Mouse (Mus musculus): ENCODE measurements around the gene Sys1.
A peak's percentile ranks its signal among the peaks of the same experiment; 100 is the strongest.

Sys1 gene

DNA sequence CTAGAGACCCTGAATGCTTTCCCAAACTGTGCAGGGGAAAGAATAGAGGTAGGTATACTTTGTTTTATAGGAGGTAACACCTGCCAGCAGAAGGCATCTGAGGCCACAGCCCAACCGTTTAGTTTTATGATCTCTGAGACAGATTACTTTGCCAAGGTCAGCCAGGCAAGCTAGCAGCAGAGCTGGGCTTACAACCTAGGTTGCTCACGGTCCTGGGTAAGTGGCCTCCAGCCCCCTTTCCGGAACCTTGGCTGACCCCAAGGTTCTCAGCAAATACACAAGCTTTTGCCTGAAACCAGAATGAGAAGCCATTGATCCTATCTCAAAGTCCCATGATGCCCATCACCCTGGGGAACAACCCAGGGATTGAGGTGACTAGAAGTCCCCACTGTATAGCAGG, 22.1 kb upstream of the Sys1 start:
- no peak for DNase-seq (ENCODE audit: low read depth, low spot score)

DNA sequence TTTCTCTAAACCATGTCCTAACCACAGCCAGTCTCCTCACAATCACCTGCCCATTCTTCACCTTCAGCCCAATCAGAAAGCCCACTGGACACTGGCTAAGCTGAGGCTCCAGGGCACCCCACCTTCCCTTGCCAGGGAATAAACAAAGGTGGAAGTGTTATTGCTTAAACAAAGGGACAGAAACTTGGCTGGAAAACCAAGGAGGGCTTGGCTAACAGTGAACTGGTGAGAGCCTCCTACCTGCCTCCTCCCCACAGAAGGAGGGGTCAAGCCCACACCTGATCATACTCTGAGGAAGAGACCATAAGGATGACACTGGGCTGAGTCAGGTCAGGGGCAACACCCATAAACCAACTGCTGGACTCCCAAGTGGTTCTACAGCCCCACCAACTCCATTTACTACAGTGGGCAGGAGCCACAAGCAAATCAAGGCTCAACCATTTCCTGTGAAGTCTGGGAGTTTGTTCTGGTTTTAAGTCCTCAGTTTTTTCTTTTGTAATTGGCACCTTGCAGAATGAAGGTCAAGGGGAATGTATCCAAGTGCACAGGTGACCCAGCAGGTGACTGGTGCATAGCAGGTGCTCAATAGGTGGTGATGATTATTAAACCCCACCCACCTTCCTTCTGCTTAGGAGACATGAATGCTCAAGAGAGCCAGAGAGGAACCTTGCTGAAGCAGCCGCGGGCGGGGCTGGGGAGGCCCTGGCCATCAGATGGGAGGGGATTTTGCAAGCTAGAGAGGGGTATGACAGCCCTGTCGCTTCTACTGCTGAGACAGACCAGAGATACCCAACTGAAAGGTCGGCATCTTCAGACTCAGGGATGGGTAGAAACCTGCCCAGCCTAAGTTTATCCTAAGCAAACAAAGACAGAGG, 21.3 kb upstream of the Sys1 start:
- DNase-seq (ENCODE audit: low read depth, low spot score) = no peak

DNA sequence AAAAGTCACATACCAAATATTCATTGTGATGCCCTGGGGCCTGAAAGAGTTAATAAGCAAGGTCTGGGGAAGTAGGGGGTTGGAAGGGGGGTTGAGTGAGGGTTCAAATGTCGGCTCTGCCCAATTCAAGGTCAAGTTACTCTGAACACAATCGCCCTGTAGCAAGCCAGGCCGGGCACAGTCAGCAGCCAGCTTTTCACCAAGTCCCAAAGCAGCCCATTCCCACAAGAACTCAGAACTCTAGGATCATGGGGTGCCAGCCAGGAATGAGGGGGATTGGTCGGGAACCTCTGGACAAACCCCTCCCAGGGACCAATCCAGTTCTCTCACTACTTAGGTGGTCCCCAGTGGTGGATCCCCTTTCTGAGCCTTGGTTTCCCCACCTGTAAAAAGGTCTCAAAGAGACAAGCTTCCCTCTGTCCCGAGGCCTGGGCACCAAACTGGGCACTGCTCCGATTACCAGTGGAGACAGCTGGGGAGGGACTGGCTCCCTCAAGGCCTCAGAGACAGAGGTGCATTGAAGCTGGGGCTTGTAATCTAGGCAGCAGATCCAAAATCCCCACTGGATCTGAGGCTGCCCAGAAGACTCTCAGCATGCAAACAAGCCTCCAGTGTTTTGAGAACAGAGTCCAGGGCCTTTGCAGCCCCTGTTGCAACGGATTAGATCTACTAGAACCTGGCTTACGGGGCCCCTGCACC, 20.4 kb upstream of the Sys1 start:
- DNase-seq (ENCODE audit: low read depth, low spot score) = no peak

DNA sequence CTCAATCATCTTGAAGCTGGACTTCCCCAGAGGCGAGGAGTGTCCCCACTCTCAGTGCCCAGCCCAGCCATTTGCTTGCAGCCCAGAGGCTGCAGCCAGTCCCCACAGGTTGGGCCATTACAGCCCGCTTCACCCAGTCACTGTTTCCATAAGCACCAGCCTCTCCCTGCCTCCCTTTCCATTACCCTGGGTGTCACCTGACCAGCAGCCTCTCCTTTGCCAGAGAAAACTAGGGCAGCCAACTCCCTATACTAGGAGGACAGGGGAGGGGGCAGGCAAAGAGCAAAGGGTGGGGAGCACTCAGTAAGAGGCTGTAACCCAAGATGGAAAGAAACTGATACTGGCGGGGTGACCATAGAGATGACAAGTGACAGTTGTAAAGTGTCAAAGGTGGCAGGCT, 19.8 kb upstream of the Sys1 start:
- no peak for DNase-seq (ENCODE audit: low read depth, low spot score)

DNA sequence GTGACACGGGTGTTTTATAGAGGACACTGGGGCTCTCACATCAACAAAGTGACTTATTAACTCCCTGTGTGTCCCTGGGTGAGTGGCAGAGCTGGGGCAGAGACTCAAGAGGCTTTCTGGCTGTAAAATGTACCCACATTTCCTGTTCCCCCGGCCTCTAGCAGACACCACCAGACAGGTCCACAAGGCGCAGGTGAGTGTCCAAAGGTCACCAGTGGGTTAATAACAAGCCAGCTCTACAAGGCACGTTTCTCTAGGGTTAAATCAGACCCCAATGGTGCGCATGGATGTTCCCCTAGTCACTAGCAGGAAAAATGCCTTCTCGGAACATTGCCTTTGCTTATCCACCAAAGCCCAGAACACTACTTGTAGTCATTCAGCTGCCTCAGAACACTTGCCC, 19.1 kb upstream of the Sys1 start:
- DNase-seq (ENCODE audit: low read depth, low spot score) = no peak

DNA sequence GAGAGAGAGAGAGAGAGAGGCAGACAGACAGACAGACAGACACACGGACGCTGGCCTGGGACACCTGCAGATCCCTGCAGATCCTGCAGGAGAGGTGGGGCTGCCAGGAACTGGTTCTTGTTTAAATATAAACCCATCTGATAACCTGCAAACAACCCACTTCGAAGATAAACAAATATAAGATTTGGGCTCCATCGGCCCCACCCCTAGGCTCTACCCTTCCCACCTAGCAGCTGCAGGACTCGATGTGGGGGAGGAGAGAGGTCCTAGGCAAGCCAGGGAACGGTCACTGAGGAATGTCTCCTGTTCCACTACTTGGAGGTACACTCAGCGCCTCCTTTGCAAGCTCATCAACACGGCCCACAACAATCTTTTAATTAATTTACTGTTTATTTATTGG, 18.5 kb upstream of the Sys1 start:
- no peak for DNase-seq (ENCODE audit: low read depth, low spot score)

DNA sequence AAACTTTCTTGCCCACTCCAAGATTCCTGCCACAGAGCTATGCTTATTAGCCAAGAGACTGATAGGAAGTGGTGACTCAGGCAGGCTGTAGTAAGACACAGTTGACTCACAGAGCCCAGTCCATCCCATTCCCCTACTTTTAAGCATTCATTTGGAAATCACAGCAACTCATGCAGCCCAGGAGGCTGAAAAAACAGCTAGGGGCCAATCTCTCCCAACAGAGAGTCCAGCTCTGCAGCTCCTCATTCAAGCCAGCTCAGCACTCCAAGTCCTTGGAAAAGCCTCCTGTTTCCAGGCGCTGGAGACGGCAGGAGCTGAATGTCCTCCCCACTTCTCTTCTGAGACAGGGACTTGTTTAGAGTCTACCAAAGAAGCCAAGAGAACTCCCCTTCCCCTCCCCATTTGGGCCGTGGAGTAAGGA, 17.8 kb upstream of the Sys1 start:
- no peak for DNase-seq (ENCODE audit: low read depth, low spot score)

DNA sequence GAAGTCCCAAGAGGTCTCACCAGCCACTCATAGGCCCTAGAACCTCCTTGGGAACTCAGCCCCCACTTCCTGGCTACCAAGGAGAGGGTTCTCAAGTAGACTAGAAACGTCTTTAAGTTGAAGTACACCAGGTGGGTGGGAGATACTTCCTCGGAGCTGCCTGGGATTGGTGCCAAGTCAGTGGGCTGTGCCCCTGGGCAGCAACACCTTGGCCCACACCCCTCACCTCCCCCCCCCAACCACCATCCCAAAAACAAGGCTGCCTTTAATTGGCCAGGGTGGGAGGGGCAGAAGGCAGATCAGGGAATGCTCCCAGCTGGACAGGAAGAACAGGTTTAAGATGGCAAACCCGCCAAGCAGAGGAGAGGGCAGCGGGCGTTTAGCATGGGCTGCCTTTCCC, 16.4 kb upstream of the Sys1 start:
- no peak for DNase-seq (ENCODE audit: low read depth, low spot score)

DNA sequence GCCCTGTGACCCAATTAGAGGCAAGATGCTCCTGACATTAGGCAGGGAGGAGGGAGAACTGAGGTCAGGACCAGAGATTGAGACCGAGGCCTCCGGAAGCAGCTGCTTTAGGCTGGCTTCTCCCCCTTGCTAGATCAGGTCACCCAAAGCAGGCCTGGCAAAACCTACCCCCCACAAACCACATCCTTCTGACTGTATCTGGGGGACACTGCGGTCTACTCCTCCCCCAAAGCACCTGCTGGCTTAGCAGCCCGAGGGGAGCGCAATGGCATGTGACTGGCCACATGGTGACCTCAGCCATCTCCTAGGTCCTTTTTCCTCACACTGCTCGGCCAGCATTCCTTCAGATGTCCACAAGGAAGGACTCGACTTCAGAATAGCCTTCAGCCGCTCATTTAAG, 15.6 kb upstream of the Sys1 start:
- no peak for DNase-seq (ENCODE audit: low read depth, low spot score)

DNA sequence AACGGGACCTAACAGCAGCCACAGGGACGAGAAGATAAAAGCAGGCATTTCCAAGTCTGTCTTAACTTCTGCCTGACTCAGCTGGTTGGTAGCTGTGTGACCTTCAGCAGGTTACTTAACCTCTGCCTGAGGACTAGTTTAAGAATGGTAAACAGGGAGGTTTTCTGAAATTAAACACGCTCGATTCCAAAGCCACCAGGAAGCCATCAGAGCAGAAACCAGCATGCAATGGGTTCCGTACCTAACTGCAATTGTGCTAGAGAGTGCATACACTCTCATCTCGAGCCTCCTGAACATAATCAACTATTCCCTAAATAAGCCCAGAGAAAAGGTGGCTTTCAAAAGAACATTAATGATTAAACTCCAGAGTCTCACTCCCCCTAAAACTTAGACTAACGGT, 15.0 kb upstream of the Sys1 start:
- no peak for DNase-seq (ENCODE audit: low read depth, low spot score)

DNA sequence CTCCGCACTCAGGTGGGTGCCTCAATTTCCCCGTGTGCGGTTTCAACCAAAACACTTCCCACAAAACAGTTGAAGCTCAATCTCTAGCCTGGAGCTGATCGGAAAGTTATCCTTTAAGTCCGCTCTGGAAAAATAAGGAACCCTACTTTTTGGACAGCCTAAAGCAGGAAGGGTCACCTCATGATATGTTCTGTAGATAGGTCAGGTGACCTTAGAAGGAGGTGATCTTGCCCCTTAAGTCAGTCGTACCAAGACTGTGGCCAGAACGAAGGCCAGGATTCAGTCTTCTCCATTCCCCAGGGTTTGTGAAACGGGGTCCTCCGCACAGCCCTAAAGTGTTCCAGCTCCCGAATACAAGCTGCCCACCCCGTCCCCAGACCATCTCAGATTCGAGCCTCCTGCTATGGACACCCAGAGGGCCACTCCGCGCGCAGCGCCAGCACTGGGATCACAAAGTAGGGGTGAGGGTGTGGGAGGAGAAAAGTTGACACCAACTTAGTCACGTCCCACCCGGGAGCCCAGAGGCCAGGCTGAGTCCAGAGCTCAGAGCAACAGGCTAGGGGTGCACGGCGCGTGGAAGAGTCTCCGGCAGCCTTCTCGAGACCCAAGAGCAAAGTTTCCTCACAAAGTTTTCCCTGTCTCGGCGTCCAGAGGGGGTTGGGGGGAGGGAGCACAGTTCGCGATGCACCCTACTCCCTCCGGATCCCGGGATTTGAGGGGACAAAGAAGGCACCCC, 14.3 kb upstream of the Sys1 start:
- no peak for DNase-seq (ENCODE audit: low read depth, low spot score)

DNA sequence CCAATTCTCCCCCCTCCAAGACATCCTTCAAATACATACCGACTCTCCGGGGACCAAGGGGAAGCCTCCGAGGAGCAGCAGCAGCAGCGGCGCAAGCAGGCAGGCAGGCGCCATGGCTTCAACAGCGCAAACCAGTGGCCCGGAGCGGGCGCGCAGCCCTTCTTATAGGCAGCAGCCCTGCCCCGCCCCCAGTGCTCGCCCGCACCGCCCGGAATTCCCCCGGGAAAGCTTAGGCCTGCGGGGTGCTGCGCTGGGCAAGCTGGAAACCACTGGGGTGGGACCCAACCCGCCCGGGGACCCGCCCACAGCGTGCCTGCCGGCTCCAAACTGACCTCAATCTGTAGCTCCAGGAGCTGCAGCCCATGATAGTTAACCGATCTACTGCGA, 13.7 kb upstream of the Sys1 start:
- DNase-seq (ENCODE audit: low read depth, low spot score) = peak; percentile 82

DNA sequence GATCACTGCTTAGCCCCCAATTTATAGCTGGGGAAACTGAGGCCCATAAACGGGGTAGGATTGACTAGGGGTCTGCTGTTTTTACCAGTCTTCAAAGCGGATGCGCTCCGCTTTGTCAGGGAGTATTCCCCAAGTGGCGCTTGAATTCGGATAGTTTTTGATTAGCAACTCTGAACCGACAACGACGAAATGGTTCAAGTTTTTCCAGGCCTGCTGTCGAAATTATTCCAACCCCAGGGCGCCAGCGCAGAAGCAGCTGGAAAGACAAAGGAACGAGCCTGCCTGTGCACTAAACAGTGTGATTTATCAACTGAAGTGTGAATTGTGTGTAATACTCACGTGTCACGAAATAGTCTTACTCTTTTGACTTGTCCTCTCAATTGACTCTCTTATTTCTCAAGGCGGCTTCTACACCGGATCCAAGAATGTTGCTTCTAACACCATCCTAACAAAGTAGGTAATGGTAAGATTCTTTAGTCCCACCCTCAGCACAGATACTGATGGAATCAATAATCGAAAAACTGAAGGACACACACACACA, 13.2 kb upstream of the Sys1 start, which contains the start of gene Sdc4:
TSS of gene Sdc4 (minus strand) at position 428 of the 541 bp plus-strand sequence.
- no peak for DNase-seq (ENCODE audit: low read depth, low spot score)

DNA sequence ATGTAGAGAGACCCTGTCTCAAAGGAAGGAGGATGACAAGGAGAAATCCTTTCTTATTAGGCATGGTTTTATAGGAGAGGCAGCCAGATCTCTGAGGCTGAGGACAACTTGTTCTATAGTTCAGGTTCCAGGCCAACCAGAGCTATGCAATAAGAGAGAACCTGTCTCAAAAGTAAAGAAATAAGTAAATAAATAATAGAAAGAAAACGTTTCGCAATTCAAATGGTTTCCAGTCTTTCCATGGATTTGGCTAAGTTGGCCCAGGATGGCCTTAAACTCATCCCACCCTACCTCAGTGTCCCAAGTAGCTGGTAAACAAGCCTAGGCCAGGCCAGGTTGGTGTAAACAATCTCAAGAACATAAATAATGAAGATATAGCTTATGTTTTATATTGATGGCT, 12.1 kb upstream of the Sys1 start:
- no peak for DNase-seq (ENCODE audit: low read depth, low spot score)

DNA sequence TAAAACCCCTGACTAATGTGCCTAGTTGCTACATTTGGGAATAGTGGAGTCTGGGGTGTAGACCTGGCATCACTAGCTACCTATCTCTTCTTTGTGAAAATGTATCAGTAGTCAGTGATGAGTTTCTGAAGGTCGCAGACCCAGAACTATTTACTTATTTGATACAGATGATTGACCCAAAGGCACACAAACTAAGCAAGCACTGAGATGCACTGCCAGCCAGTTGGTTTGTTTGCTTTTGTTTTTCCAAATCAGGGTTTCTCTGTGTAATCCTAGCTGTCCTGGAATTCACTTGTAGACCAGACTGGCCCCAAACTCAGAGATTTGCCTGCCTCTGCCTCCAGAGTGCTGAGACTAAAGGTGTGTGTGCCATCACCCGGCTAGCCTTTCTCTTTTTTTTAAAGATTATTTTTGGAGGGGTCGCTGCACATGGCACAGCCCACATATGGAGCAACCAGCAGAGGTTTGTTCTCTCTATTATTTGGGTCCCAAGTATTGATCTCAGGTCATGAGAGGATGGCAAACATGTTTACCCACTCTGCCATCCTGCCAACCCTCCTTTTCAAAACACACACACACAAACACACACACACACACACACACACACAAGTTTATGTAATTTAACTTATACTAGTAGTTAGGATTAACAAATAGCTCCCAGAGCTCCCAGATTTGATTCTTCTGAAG, 11.2 kb upstream of the Sys1 start:
- no peak for DNase-seq (ENCODE audit: low read depth, low spot score)

DNA sequence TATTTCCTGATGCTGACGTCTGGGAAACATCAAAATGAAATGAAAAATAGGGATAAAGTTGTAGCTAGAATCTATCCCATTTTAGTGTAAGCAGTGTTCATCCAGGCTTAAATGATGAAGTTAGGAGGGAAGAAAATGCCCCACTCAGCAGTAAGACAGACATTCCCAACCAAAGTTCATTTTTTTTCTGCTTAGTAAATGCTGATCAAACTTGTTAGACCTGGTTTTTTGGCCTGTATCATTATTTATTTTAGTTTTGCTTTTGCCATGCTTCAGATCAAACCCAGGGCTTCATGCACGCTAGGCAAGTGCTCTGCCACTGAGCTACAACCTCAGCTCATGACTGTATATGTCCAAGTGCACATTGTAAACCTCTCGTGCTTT, 10.7 kb upstream of the Sys1 start:
- DNase-seq (ENCODE audit: low read depth, low spot score) = no peak

DNA sequence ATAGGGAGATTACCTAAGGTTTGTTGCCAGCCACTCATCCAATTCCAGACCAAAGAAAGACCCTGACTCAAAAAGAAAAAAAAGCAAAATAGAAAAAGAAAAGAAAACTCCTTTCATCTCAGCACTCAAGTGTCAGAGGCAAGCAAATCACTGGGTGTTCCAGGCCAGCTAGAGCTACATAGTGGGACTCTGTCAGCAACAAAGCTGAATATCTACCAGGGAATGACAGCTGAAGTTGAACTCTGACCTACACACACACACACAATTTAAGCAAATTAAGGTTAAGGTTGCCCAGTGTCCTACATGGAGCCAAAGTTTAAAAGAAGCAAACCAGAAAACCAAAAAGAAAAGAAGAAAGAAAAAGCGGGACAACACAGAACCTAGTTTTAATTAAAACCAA, 8.6 kb upstream of the Sys1 start:
- no peak for DNase-seq (ENCODE audit: low read depth, low spot score)

DNA sequence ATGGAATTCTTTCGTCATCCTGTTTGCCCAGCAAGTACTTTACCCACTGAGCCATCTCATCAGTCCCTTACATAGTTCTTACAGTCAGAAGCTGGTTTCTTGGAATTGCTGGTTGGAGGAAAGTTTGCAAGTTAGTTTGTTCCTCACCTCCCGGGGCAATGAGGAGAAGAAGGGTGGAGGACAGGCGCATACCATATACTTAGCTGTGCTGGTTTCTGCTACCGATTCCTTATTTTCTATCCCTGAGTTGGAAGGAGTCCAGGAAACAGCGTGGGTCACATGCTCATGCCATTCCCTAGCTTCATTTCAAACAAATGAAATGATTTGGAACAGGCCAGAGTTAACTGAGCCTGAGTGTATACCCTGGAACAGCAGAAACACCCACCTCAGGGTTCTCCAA, 7.8 kb upstream of the Sys1 start:
- DNase-seq (ENCODE audit: low read depth, low spot score) = no peak

DNA sequence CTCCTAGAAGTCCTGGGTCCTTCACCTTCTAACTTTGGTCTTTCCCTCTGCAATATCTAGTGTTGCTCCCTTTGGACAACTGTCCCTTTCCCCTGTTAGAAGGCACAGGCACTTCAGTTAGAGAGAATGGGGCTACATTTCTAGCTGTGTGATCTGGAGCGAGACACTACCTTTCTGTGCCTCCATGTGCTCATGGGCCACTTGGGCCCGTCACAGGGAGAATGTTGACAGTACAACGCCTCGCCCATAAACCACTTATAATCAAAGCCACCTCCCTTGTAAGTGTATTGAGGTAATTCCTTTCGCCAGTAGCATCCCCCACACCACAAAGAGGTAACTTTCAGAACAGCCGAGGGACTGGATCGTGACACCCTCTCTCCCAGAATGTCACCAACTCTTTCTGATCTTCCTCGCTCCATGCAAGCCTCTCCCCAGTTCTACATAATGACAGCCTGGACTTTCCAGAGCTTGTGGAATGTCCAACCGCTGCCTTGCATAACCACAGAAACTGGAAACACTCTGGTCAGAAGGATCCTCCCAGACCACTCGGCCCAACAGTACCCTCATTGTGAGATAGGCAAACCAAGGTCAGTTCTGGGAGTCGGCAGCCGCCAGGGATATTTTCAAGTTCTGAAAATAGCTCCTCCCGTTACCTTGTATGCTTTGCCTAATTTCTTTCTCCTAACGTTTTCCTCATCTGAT, 7.3 kb upstream of the Sys1 start:
- DNase-seq (ENCODE audit: low read depth, low spot score) = no peak

DNA sequence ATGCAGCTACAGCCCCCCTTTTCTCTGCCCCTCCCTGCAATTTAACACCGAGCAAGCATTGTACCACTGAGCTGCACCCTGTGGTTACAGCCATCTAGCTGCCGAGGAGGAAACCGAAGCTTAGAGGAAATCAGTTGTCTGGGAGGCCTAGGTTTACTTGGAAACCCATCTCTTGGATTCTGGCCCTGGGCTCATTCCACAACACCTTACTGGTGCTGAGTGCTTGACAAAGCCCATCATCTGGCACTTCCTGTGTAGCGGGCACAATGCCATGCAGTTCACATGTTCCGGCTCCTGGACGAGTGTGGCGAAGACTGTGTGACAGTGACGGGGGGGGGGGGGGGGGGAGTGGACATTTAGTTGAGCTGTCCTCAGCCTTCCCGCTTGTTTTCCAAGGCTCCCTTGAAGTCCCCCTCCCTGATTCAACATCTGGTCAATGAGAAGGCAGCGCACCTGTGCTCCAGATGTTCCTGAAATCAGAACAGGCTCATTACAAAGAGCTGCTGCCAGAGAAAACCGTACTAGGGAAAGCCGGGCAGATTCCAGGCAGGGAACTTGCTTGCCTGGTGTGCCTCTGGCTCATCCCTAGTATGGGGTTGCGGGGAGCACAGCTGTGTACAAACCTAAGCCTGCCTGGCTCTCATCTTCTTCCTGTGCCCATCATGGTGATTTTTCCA, 4.6 kb upstream of the Sys1 start:
- peak; percentile 46 for DNase-seq (ENCODE audit: low read depth, low spot score)
